Comparison of ENCODE assay signal across 8 mouse cellular contexts in the genomic region with DNA sequence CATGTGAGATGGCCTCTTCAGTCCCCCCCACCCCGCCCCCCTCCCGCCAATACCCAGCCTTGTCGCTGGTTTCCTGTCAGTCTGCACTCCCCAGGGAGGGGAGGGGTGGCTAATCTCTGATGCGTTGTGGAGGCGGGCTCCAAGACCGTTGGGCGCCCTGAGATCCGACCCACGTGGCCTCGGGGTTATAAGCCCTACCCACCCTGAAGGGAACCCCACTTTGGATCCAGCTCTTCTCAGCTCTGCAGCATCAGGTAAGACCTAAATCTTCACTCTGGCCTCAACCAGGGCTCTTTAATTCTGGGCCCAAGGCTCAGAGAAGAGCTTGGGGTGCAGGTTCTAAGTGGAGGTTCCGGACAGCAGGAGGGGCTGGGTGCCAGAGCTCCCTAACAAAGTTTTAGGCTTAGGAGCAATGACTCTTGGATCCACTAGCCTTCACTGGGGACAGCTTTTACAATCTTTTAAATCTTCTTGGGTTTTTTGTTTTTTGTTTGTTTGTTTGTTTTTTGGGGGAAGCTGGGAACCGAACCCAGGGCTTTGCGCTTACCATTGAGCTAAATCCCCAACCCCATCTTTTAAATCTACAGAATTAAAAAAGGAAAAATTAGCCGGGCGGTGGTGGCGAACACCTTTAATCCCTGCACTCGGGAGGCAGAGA. TPM values are rescaled to one million over a fixed set of nuclear protein-coding genes. Genes with fewer than 3 reads are reported as not detected.
DNase-seq lines count a peak whose midpoint lies in the region; ATAC-seq and TF ChIP-seq lines count a peak whose summit lies in the region.

No protein-coding gene starts in this region.

- peak overlapping the region; percentile 80 for H3K4me2 ChIP-seq in liver, embryonic 16.5 days (ENCODE audit: low read depth, low read length)
- no peak overlapping the region for H3K4me2 ChIP-seq in forebrain, embryonic 16.5 days (ENCODE audit: low read length)

- WGBS in heart, adult 2 months, result 63% methylated on average over 17 of the region's 17 CpGs
- WGBS in liver, embryonic 16.5 days (ENCODE audit: insufficient replicate concordance), result 8% methylated on average over 17 of the region's 17 CpGs
- 3% methylated on average over 17 of the region's 17 CpGs for WGBS in spleen, adult 2 months
- whole genome bisulfite sequencing in forebrain, embryonic 16.5 days, result 80% methylated on average over 17 of the region's 17 CpGs

- H3K27me3 ChIP-seq in heart, adult 2 months (ENCODE audit: control insufficient read depth, insufficient read depth, low read length), result peaks cover 3% of the 10 kb centered on the region; the same call in 1 of the 2 replicates
- H3K27me3 ChIP-seq in liver, embryonic 16.5 days (ENCODE audit: control insufficient read depth, insufficient read depth, low read depth, low read length), result peaks cover 3% of the 10 kb centered on the region
- no peaks in the 10 kb centered on the region for H3K27me3 ChIP-seq in spleen, adult 2 months (ENCODE audit: control insufficient read depth, insufficient read depth, low read length)
- H3K27me3 ChIP-seq in forebrain, embryonic 16.5 days (replicated peaks; ENCODE audit: control insufficient read depth, insufficient read depth, low read length), result no peaks in the 10 kb centered on the region

- peak overlapping the region; percentile 4 to 44; a peak in 1 of 4 replicates for H3K4me3 ChIP-seq in ES-E14 (ENCODE audit: insufficient read depth in 1 of 2, low read depth in 1 of 2, low read length in 2 of 2, poor library complexity in 1 of 2, severe bottlenecking in 1 of 2)
- no peak overlapping the region; the same call in 1 of the 2 replicates for H3K4me3 ChIP-seq in heart, adult 2 months
- H3K4me3 ChIP-seq in liver, embryonic 16.5 days (ENCODE audit: low read depth, low read length), result peak overlapping the region; percentile 75
- H3K4me3 ChIP-seq in spleen, adult 2 months (ENCODE audit: extremely low read depth, insufficient read depth, insufficient read length), result peak overlapping the region; percentile 85
- no peak overlapping the region for H3K4me3 ChIP-seq in forebrain, embryonic 16.5 days (replicated peaks; ENCODE audit: low read length)

- H3K9me3 ChIP-seq in ES-E14 (ENCODE audit: control insufficient read depth, insufficient read depth, low read depth, low read length), result no peaks in the 10 kb centered on the region
- no peaks in the 10 kb centered on the region for H3K9me3 ChIP-seq in liver, embryonic 16.5 days (replicated peaks; ENCODE audit: control insufficient read depth, low read length)
- H3K9me3 ChIP-seq in forebrain, embryonic 16.5 days (ENCODE audit: control insufficient read depth, low read length), result no peaks in the 10 kb centered on the region

- peaks cover 0 to 16% of the 10 kb centered on the region in 2 experiments; a peak in 2 of 4 replicates for H3K4me1 ChIP-seq in ES-E14 (ENCODE audit: control insufficient read depth in 2 of 2, insufficient read depth in 2 of 2, low read length in 2 of 2, poor library complexity in 1 of 2)
- no peaks in the 10 kb centered on the region for H3K4me1 ChIP-seq in heart, adult 2 months (ENCODE audit: control insufficient read depth, insufficient read depth, low read length)
- H3K4me1 ChIP-seq in liver, embryonic 16.5 days (ENCODE audit: control insufficient read depth, low read depth, low read length), result peaks cover 57% of the 10 kb centered on the region
- H3K4me1 ChIP-seq in spleen, adult 2 months (ENCODE audit: control insufficient read depth, insufficient read depth, insufficient read length), result peaks cover 21% of the 10 kb centered on the region; the same call in 1 of the 2 replicates
- peaks cover 8% of the 10 kb centered on the region for H3K4me1 ChIP-seq in forebrain, embryonic 16.5 days (replicated peaks; ENCODE audit: control insufficient read depth, insufficient read depth, low read length)

- H3K79me2 ChIP-seq in heart, adult 2 months (replicated peaks; ENCODE audit: control insufficient read depth, insufficient read depth, low read length), result no peaks in the 10 kb centered on the region

- peak; percentile 45 for DNase-seq in kidney, adult 9 months
- no peak for DNase-seq in kidney, adult 18-20 months
- DNase-seq in ES-E14 (ENCODE audit: low read depth, low spot score) (no peak), MN1 (ENCODE audit: low spot score) (no peak)
- DNase-seq in heart, adult 2 months, result peak; percentile 55 to 87
- peak; percentile 98 to 99 for DNase-seq in spleen, adult 2 months (ENCODE audit: low read depth in 1 of 2, low spot score in 2 of 2)

- TF ChIP-seq EP300 in heart, adult 2 months (IDR thresholded peaks at IDR 0.05; ENCODE audit: insufficient read depth, low read depth, low read length), result no peak

- peak; percentile 61 for TF ChIP-seq POLR2A in heart, adult 2 months (IDR thresholded peaks at IDR 0.05; ENCODE audit: insufficient read depth, low read depth, low read length)
- peak; percentile 99 for TF ChIP-seq POLR2A in spleen, adult 2 months (IDR thresholded peaks at IDR 0.05; ENCODE audit: low read depth, low read length)

- no peaks in the 10 kb centered on the region for H3K36me3 ChIP-seq in ES-E14 (ENCODE audit: control insufficient read depth, insufficient read depth, low read length, poor library complexity, severe bottlenecking)
- no peaks in the 10 kb centered on the region for H3K36me3 ChIP-seq in heart, adult 2 months (ENCODE audit: control insufficient read depth, insufficient read depth, low read length)
- peaks cover 13% of the 10 kb centered on the region for H3K36me3 ChIP-seq in liver, embryonic 16.5 days (ENCODE audit: control insufficient read depth, insufficient read depth)
- H3K36me3 ChIP-seq in spleen, adult 2 months (ENCODE audit: control insufficient read depth, insufficient read depth, low read length), result peaks cover 18% of the 10 kb centered on the region
- no peaks in the 10 kb centered on the region for H3K36me3 ChIP-seq in forebrain, embryonic 16.5 days (ENCODE audit: control insufficient read depth, insufficient read depth)

- in situ Hi-C loops in ES-E14 (cut with MboI; ENCODE audit: low sequenced_read_pairs in 2 of 2, unreplicated experiment in 2 of 2), result no loop called here

- TF ChIP-seq CTCF in heart, adult 2 months (IDR thresholded peaks at IDR 0.05), result no peak
- TF ChIP-seq CTCF in spleen, adult 2 months (IDR thresholded peaks at IDR 0.05; ENCODE audit: extremely low read depth, insufficient read depth, insufficient read length, insufficient replicate concordance), result no peak

- intact Hi-C loops in heart, adult 2 months (cut with DNase I), result no loop called here

- peak overlapping the region; percentile 35 for H3K9ac ChIP-seq in ES-E14 (ENCODE audit: insufficient read depth, low read depth, low read length, poor library complexity, severe bottlenecking)
- H3K9ac ChIP-seq in heart, adult 2 months (ENCODE audit: low read depth, low read length), result no peak overlapping the region
- H3K9ac ChIP-seq in liver, embryonic 16.5 days (ENCODE audit: low read depth, low read length), result peak overlapping the region; percentile 89
- no peak overlapping the region for H3K9ac ChIP-seq in forebrain, embryonic 16.5 days (replicated peaks; ENCODE audit: low read depth, low read length)

- ATAC-seq in liver, embryonic 16.5 days (ENCODE audit: low read depth), result peak; percentile 80
- ATAC-seq in forebrain, embryonic 16.5 days, result no peak

- no peak overlapping the region; the same call in 1 of the 2 replicates for H3K27ac ChIP-seq in ES-E14 (ENCODE audit: insufficient read depth, low read depth, low read length, poor library complexity, severe bottlenecking)
- H3K27ac ChIP-seq in heart, adult 2 months, result no peak overlapping the region
- peak overlapping the region; percentile 99 for H3K27ac ChIP-seq in liver, embryonic 16.5 days (ENCODE audit: low read length)
- peak overlapping the region; percentile 98 for H3K27ac ChIP-seq in spleen, adult 2 months (ENCODE audit: insufficient read depth, low read length)
- H3K27ac ChIP-seq in forebrain, embryonic 16.5 days (ENCODE audit: low read length), result no peak overlapping the region

TF ChIP-seq in ES-E14, 5 proteins besides CTCF, POLR2A, EP300 and RAD21:
- TF ChIP-seq ZNF384 (IDR thresholded peaks at IDR 0.05; ENCODE audit: low read depth, low read length) (no peak), MAFK (IDR thresholded peaks at IDR 0.05; ENCODE audit: insufficient read depth, low read depth, low read length) (no peak), CHD2 (IDR thresholded peaks at IDR 0.05; ENCODE audit: low read depth, low read length) (no peak), ZC3H11A (IDR thresholded peaks at IDR 0.05; ENCODE audit: borderline replicate concordance, low read depth, low read length) (no peak), HCFC1 (IDR thresholded peaks at IDR 0.05; ENCODE audit: borderline replicate concordance, insufficient read depth, low read length) (no peak)

RNA-seq across cellular contexts. Expression of a gene that starts 4.9 kb away (rescaled TPM):
- 1.8 and 5.2 TPM in 2 replicates for total RNA-seq in ES-E14 (2012; rRNA removed)
- not detected for total RNA-seq in heart, adult 2 months (2021)
- polyA plus RNA-seq in heart, adult 2 months (2012; rRNA removed), result 0.09 and 0.66 TPM in 2 replicates
- polyA plus RNA-seq in liver, embryonic 16.5 days (2015; fragmentation: Nextera tagmentation; extraction: Ambion mirVana), result 1.7 and 2.7 TPM in 2 replicates
- polyA plus RNA-seq in spleen, adult 2 months (2012; rRNA removed), result 6.1 and 6.2 TPM in 2 replicates
- polyA plus RNA-seq in forebrain, embryonic 16.5 days (2015; fragmentation: Nextera tagmentation; extraction: Ambion mirVana), result 26.4 and 47.4 TPM in 2 replicates

RNA-seq across cellular contexts. Expression of a gene that starts 18.1 kb away (rescaled TPM):
- 178 and 220 TPM in 2 replicates for total RNA-seq in ES-E14 (2012; rRNA removed)
- total RNA-seq in heart, adult 2 months (2021), result 10 to 100 TPM; 41.4 to 44.6 TPM
- polyA plus RNA-seq in heart, adult 2 months (2012; rRNA removed), result 47.5 and 80.4 TPM in 2 replicates
- 180 and 196 TPM in 2 replicates for polyA plus RNA-seq in liver, embryonic 16.5 days (2015; fragmentation: Nextera tagmentation; extraction: Ambion mirVana)
- 59.1 and 62.2 TPM in 2 replicates for polyA plus RNA-seq in spleen, adult 2 months (2012; rRNA removed)
- 133 and 147 TPM in 2 replicates for polyA plus RNA-seq in forebrain, embryonic 16.5 days (2015; fragmentation: Nextera tagmentation; extraction: Ambion mirVana)

RNA-seq across cellular contexts. Expression of a gene that starts 37.9 kb away (rescaled TPM):
- not detected in 2 replicates for total RNA-seq in ES-E14 (2012; rRNA removed)
- total RNA-seq in heart, adult 2 months (2021), result not detected
- 0.10 TPM in 1 of 2 replicates, not detected in the other for polyA plus RNA-seq in heart, adult 2 months (2012; rRNA removed)
- polyA plus RNA-seq in liver, embryonic 16.5 days (2015; fragmentation: Nextera tagmentation; extraction: Ambion mirVana), result 420 and 425 TPM in 2 replicates
- polyA plus RNA-seq in spleen, adult 2 months (2012; rRNA removed), result 21.9 and 28.7 TPM in 2 replicates
- 0.29 and 0.80 TPM in 2 replicates for polyA plus RNA-seq in forebrain, embryonic 16.5 days (2015; fragmentation: Nextera tagmentation; extraction: Ambion mirVana)

Comparison
In these comparisons a context has a peak if more than half of its experiments do, and no peak if none do; other contexts are left out.
1. DNase-seq: peak in kidney, adult 9 months (single experiment), heart, adult 2 months (2 of 2) and spleen, adult 2 months (2 of 2); none in kidney, adult 18-20 months (single experiment), ES-E14 (single experiment) and MN1 (single experiment).
2. H3K27ac ChIP-seq: peak in liver, embryonic 16.5 days (single experiment) and spleen, adult 2 months (single experiment); none in ES-E14 (single experiment), heart, adult 2 months (single experiment) and forebrain, embryonic 16.5 days (single experiment).
3. H3K4me3 ChIP-seq: peak in ES-E14 (2 of 2), liver, embryonic 16.5 days (single experiment) and spleen, adult 2 months (single experiment); none in heart, adult 2 months (single experiment) and forebrain, embryonic 16.5 days (single experiment).
4. H3K9ac ChIP-seq: peak in ES-E14 (single experiment) and liver, embryonic 16.5 days (single experiment); none in heart, adult 2 months (single experiment) and forebrain, embryonic 16.5 days (single experiment).
5. RNA of a gene that starts 37.9 kb away (polyA plus RNA-seq): 420 to 425 TPM in liver, embryonic 16.5 days; 21.9 to 28.7 TPM in spleen, adult 2 months, 0.29 to 0.80 TPM in forebrain, embryonic 16.5 days and 0.10 TPM in heart, adult 2 months; every median in the first group is over 10 times any median in the second.